Mouse (Mus musculus) ES-Bruce4 (cell line): ENCODE measurements around the gene H2al1m. TPM values are rescaled to one million over a fixed set of nuclear protein-coding genes. Genes with fewer than 3 reads are reported as not detected.
"Not testable (repeated sequence)": the region's sequence is repeated elsewhere in the genome, so short reads cannot be mapped to it uniquely, and the experiment has no call there.

Experiments used
- H3K27ac ChIP-seq: 2 replicates; pipeline ENCODE4 v1.5.1; 2012; ENCODE audit warnings: low read length, inconsistent platforms; ENCODE audit not compliant: insufficient read depth
- H3K27me3 ChIP-seq: 2 replicates; pipeline ENCODE4 v1.6.1; 2012; ENCODE audit warnings: mild to moderate bottlenecking, low read length, inconsistent platforms; ENCODE audit not compliant: control insufficient read depth, poor library complexity, insufficient read depth, severe bottlenecking
- H3K36me3 ChIP-seq: 2 replicates; pipeline ENCODE4 v1.6.1; 2012; ENCODE audit warnings: inconsistent platforms, mild to moderate bottlenecking, low read length, moderate library complexity; ENCODE audit not compliant: control insufficient read depth, poor library complexity, insufficient read depth, severe bottlenecking
- H3K4me1 ChIP-seq: one replicate; pipeline ENCODE4 v1.8.1; 2011; ENCODE audit warnings: low read length; ENCODE audit not compliant: control insufficient read depth, insufficient read depth
- H3K4me3 ChIP-seq: 2 replicates; pipeline ENCODE4 v1.5.1; 2011; ENCODE audit warnings: low read depth, mild to moderate bottlenecking, low read length
- H3K9ac ChIP-seq: 2 replicates; pipeline ENCODE4 v1.6.1; 2012; ENCODE audit warnings: low read depth, mild to moderate bottlenecking, inconsistent platforms; ENCODE audit not compliant: poor library complexity, severe bottlenecking
- H3K9me3 ChIP-seq: replicated peaks from 2 replicates; pipeline ENCODE4 v1.6.1; 2012; ENCODE audit warnings: mild to moderate bottlenecking, low read length, inconsistent platforms; ENCODE audit not compliant: control insufficient read depth, poor library complexity, insufficient read depth, severe bottlenecking
- CTCF ChIP-seq: IDR thresholded peaks from one replicate; pipeline ENCODE4 v1.8.1; 2011; ENCODE audit warnings: low read depth, low read length
- EP300 ChIP-seq: IDR thresholded peaks from 2 replicates; pipeline ENCODE4 v1.6.1; 2011; ENCODE audit warnings: low read depth, low read length; ENCODE audit not compliant: insufficient read depth
- POLR2A ChIP-seq: IDR thresholded peaks from one replicate; pipeline ENCODE4 v1.8.1; 2011; ENCODE audit warnings: low read length; ENCODE audit not compliant: insufficient read depth
- polyA plus RNA-seq: library from polyadenylated mRNA; stranded (reverse); fragments of >200 nt; gene quantifications from 2 replicates; pipeline ENCODE4 v1.2.4, GENCODE M21; 2011; ENCODE audit warnings: low read depth; ENCODE audit not compliant: missing spikeins, insufficient read depth, insufficient read length

The H2al1m gene
- polyA plus RNA-seq, 1 experiment, result not detected

DNA sequence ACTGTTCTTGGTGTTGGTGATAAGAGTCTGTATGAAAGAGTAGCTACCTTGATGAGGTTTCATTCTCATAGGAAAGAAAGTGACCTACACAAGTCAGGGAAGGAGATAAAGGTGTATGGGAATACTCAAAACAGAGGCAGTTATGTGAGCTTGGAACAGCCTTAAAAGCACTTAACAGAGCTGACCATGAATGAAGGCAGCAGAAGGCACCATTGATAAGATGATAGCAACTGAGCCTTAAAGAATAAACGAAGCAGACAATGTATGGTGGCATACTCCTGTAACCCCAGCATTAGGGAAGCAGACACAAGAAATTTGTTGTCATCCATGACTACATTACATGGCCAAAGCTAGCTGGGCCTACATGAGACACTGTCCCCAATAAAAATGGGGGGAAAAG, 19.9 kb downstream of the H2al1m start:
- no peaks in the 10 kb centered on the region for H3K27me3 ChIP-seq
- TF ChIP-seq POLR2A (no peak), CTCF (no peak), EP300 (no peak)
- no peak overlapping the region for H3K27ac ChIP-seq
- no peak overlapping the region for H3K9ac ChIP-seq
- H3K36me3 ChIP-seq, result no peaks in the 10 kb centered on the region
- H3K4me3 ChIP-seq, result no peak overlapping the region
- H3K4me1 ChIP-seq, result no peaks in the 10 kb centered on the region
- H3K9me3 ChIP-seq, result no peaks in the 10 kb centered on the region

DNA sequence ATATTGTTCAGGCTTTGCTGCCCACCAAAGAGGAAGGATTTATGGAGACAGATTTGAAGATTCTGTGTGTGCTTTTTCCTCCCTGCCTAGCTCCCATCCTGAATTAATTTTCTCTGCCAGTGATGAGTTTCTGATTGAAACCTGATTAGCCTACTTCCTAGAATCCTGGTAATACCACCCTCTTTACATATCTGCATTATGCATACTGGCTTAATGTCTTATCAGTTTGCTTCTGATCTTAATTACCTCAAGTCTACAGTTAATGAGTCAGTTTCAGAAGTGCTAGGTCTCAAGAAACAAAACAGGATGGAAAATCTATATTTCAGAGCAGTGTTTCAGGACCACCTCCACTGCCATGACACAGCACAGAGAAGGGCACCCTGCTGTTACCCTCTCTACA, 32.9 kb downstream of the H2al1m start:
- H3K9me3 ChIP-seq, H3K27ac ChIP-seq, H3K27me3 ChIP-seq, H3K4me1 ChIP-seq, H3K36me3 ChIP-seq, H3K9ac ChIP-seq, H3K4me3 ChIP-seq: not testable (repeated sequence)

DNA sequence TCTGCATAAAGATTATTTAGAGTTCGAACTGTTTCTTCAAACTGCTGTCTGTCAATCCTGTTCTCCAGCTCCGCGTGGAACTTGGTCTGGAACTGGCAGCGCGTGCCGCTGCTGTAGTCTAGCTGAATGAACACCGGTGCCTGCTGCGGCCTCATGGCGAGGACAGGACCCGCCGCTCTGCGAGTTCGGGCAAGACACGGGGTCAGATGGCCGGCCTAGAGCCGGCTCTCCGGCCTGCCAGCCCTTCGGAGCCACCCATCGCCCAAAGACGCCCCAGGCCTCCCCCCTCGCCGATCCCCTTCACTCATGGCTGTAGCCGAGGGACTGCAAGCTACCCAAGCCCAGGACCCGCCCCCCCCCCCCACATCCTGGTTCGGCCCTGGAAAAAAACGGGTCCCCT, 44.4 kb downstream of the H2al1m start:
- H3K9me3 ChIP-seq, H3K36me3 ChIP-seq, H3K27ac ChIP-seq, H3K9ac ChIP-seq, H3K27me3 ChIP-seq, H3K4me1 ChIP-seq, H3K4me3 ChIP-seq: not testable (repeated sequence)

DNA sequence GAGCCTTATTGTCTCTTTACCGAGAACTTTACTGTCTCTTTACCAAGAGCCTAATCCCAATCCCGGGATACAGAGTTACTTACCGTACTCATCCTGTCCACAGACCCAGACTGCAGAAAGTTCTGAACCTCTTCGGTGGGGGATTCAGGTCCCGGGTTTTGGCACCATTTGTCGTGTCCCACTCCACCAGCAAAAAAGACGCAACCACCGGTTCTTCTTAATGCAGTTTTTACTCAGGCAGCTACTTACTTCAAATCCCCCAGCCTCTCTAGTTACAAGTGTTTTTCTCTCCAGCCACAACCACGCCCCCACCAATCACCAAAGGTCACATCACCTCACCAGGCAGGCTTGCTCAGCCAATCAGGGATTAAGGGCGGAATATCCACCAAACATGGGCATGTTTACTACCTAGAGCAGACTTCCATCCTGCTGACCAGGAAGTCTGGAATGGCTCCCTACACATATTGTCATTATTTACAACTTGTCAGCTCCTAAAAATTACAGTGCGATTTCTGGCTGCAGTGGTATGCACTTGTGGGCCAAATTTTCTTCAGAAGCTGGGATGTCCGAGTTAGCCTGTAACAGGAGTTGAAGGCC, 48.9 kb downstream of the H2al1m start:
- H3K4me3 ChIP-seq, result peak overlapping the region; percentile 26; the same call in 1 of the 2 replicates
- not testable (repeated sequence) for H3K27me3 ChIP-seq, H3K36me3 ChIP-seq, H3K27ac ChIP-seq, H3K4me1 ChIP-seq, H3K9ac ChIP-seq, H3K9me3 ChIP-seq

DNA sequence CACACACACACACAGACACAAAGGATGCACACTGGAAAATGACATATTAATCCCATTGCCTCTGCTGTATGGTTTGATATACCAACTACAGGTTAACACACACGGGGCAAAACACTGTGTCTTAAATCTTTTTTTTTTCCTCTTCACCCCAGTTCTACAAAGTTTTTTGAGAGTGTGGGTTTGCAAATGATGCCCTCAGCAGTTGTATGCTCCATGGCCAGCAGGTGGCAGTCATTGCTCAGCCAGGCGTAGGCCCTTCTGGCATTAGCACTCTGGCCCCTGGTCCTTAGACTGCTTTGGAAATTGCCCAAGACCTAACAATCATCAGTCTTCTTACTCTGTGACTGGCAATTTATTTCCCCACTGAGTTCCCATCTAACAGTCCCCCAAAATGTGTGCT, 49.5 kb downstream of the H2al1m start:
- H3K9ac ChIP-seq, H3K4me3 ChIP-seq, H3K27ac ChIP-seq, H3K27me3 ChIP-seq, H3K9me3 ChIP-seq, H3K4me1 ChIP-seq, H3K36me3 ChIP-seq: not testable (repeated sequence)

Other genes starting within 250 kb of the H2al1m start
- gene Fthl17f, start 220.7 kb upstream of the H2al1m start, polyA plus RNA-seq, result 1.6 TPM in 1 of 2 replicates, not detected in the other
- gene 4930402K13Rik, start 179.2 kb upstream of the H2al1m start, polyA plus RNA-seq, result not detected in 2 replicates
- gene Lancl3, start 83.9 kb upstream of the H2al1m start, polyA plus RNA-seq, result 0.49 and 0.61 TPM in 2 replicates
- not detected in 2 replicates for gene Gm14862, start 26.9 kb upstream of the H2al1m start, polyA plus RNA-seq
- 7.0 and 7.4 TPM in 2 replicates for gene Xk, start 11.0 kb upstream of the H2al1m start, polyA plus RNA-seq
- not detected in 2 replicates for gene H2al1k, start 66.9 kb downstream of the H2al1m start, polyA plus RNA-seq
- not detected in 2 replicates for gene Cybb, start 204.0 kb downstream of the H2al1m start, polyA plus RNA-seq